Mouse (Mus musculus) CH12.LX (cell line): ENCODE data around the gene Srbd1. TPM values are rescaled to one million over a fixed set of nuclear protein-coding genes. Genes with fewer than 3 reads are reported as not detected.

Source experiments
- DNase-seq: peaks from one replicate; pipeline ENCODE4 v3.0.0-alpha.2; 2013; ENCODE audit errors: extremely low read depth
- H3K27ac ChIP-seq: 2 replicates; pipeline ENCODE4 v1.5.1; 2012; ENCODE audit warnings: low read depth, mild to moderate bottlenecking, control low read depth, moderate library complexity; ENCODE audit not compliant: insufficient read depth
- H3K27me3 ChIP-seq: replicated peaks from 2 replicates; pipeline ENCODE3; 2012; ENCODE audit warnings: inconsistent platforms
- H3K36me3 ChIP-seq, 2 experiments: replicated peaks in 1 of 2; 2 replicates each; pipeline versions ENCODE3 to v1.6.1; 2012; ENCODE audit warnings: inconsistent platforms in 1 of 2, low read length in 1 of 2, mild to moderate bottlenecking in 1 of 2, mixed read lengths in 1 of 2, moderate library complexity in 1 of 2; ENCODE audit not compliant: control insufficient read depth in 1 of 2, insufficient read depth in 1 of 2
- H3K4me1 ChIP-seq, 2 experiments: 2 replicates each; pipeline ENCODE4 v1.6.1; 2012; ENCODE audit warnings: inconsistent platforms in 1 of 2, moderate library complexity in 1 of 2; ENCODE audit not compliant: insufficient read depth in 2 of 2, control insufficient read depth in 1 of 2
- H3K4me2 ChIP-seq: 2 replicates; pipeline ENCODE4 v1.6.1; 2012; ENCODE audit warnings: low read depth, mild to moderate bottlenecking, control low read depth; ENCODE audit not compliant: poor library complexity, insufficient read depth, severe bottlenecking
- H3K4me3 ChIP-seq, 3 experiments: fragments of 150-350 bp in 1 of 3; sonication (generic) in 1 of 3; replicated peaks in 1 of 3; 2 replicates each; pipeline versions ENCODE3 to v1.5.1; 2011 to 2012; ENCODE audit warnings: low read depth in 2 of 3, low read length in 2 of 3, mild to moderate bottlenecking in 2 of 3, moderate library complexity in 2 of 3, control low read depth in 1 of 3, improper control_type of control experiment in 1 of 3, inconsistent platforms in 1 of 3, mixed read lengths in 1 of 3; ENCODE audit not compliant: poor library complexity in 1 of 3
- H3K79me2 ChIP-seq: replicated peaks from 2 replicates; pipeline ENCODE4 v1.6.1; 2012; ENCODE audit warnings: mild to moderate bottlenecking, moderate library complexity; ENCODE audit not compliant: control insufficient read depth, poor library complexity, insufficient read depth, severe bottlenecking; ENCODE audit errors: extremely low read depth
- H3K9ac ChIP-seq: 2 replicates; pipeline ENCODE4 v1.6.1; 2012; ENCODE audit warnings: low read depth, mild to moderate bottlenecking, control low read depth, moderate library complexity; ENCODE audit not compliant: insufficient read depth
- H3K9me3 ChIP-seq: replicated peaks from 2 replicates; pipeline ENCODE3; 2012; ENCODE audit warnings: low read length, inconsistent platforms, mixed read lengths
- CTCF ChIP-seq, 2 experiments: IDR thresholded peaks in 1 of 2; conservative IDR thresholded peaks in 1 of 2; 2 replicates each; pipeline ENCODE4 v1.5.1; 2011 to 2012; ENCODE audit warnings: low read depth in 2 of 2, low read length in 2 of 2, improper control_type of control experiment in 1 of 2, inconsistent platforms in 1 of 2, mild to moderate bottlenecking in 1 of 2, moderate library complexity in 1 of 2
- JUND ChIP-seq: conservative IDR thresholded peaks from 2 replicates; pipeline ENCODE4 v1.6.1; 2011; ENCODE audit warnings: low read depth, low read length, improper control_type of control experiment
- KAT2A ChIP-seq: IDR thresholded peaks from 2 replicates; pipeline ENCODE4 v1.6.1; 2012; ENCODE audit warnings: low read length, improper control_type of control experiment, inconsistent platforms; ENCODE audit not compliant: insufficient replicate concordance
- POLR2A ChIP-seq: IDR thresholded peaks from 2 replicates; pipeline ENCODE4 v1.6.1; 2011; ENCODE audit warnings: low read depth, mild to moderate bottlenecking, improper control_type of control experiment, low read length
- POLR2AphosphoS2 ChIP-seq: IDR thresholded peaks from 2 replicates; pipeline ENCODE4 v1.6.1; 2011; ENCODE audit warnings: low read depth, low read length, improper control_type of control experiment
- TBP ChIP-seq: conservative IDR thresholded peaks from 2 replicates; pipeline ENCODE4 v1.6.1; 2011; ENCODE audit warnings: low read depth, low read length, improper control_type of control experiment
- UBTF ChIP-seq: IDR thresholded peaks from 2 replicates; pipeline ENCODE4 v1.6.1; 2012; ENCODE audit warnings: low read depth, mild to moderate bottlenecking, inconsistent platforms, low read length, improper control_type of control experiment, moderate library complexity
- USF2 ChIP-seq: conservative IDR thresholded peaks from 2 replicates; pipeline ENCODE4 v1.6.1; 2011; ENCODE audit warnings: low read depth, low read length, improper control_type of control experiment
- ZC3H11A ChIP-seq: IDR thresholded peaks from 2 replicates; pipeline ENCODE4 v1.6.1; 2012; ENCODE audit warnings: low read depth, mild to moderate bottlenecking, inconsistent platforms, low read length, improper control_type of control experiment
- ZNF384 ChIP-seq: IDR thresholded peaks from 2 replicates; pipeline ENCODE4 v1.6.1; 2012; ENCODE audit warnings: low read depth, low read length, improper control_type of control experiment, inconsistent platforms
- dilution Hi-C: fragments of 300-500 bp; cut with MboI; formaldehyde crosslinking; loops from 2 replicates; pipeline ENCODE4 v1.14.3; 2020; ENCODE audit warnings: low sequenced_read_pairs; ENCODE audit not compliant: extremely low pct_unique_long_range_greater_than_20kb, extremely low pct_ligation_motif_present
- in situ Hi-C: fragments of 300-500 bp; cut with MboI; formaldehyde crosslinking; loops from 3 replicates; pipeline ENCODE4 v1.14.3; 2019; ENCODE audit warnings: low sequenced_read_pairs, low pct_ligation_motif_present, low pct_unique_long_range_greater_than_20kb, mixed read lengths
- polyA plus RNA-seq: library from polyadenylated mRNA; unstranded; fragments of >175 nt; gene quantifications from 2 replicates; pipeline ENCODE4 v1.2.1, GENCODE M21; 2012; ENCODE audit warnings: low read depth; ENCODE audit not compliant: insufficient read length
- total RNA-seq, 2 experiments: library from RNA; depleted of rRNA; stranded (reverse); fragments of 300-350 nt in 1 of 2; fragments of >200 nt in 1 of 2; gene quantifications; 2 replicates each; pipeline ENCODE4 v1.2.3; 2012 to 2014

Srbd1 gene
- total and polyA plus RNA-seq, 3 experiments: 21.5 to 34.5 (median 24.8) TPM

GRCm38 (mm10) chr17:85935268-85935667 lies 209.7 kb downstream of the Srbd1 start:
- H3K4me1 ChIP-seq: peaks cover 7 to 23% of the 10 kb centered on the region in 2 experiments
- in situ Hi-C loops (no loop called here), dilution Hi-C loops (no loop called here)
- DNase-seq: no peak
- no peaks in the 10 kb centered on the region for H3K79me2 ChIP-seq
- no peaks in the 10 kb centered on the region for H3K36me3 ChIP-seq
- no peak overlapping the region for H3K4me3 ChIP-seq
- TF ChIP-seq TBP: no peak
- no peak for TF ChIP-seq CTCF (conservative IDR thresholded peaks at IDR 0.05 in 1 of 2, IDR thresholded peaks at IDR 0.05 in 1 of 2; ENCODE audit: low read depth in 2 of 2, low read length in 2 of 2)
- no peak for TF ChIP-seq POLR2AphosphoS2
- TF ChIP-seq ZNF384: no peak
- TF ChIP-seq KAT2A: no peak
- no peak for TF ChIP-seq USF2
- TF ChIP-seq JUND: no peak
- no peak for TF ChIP-seq UBTF
- TF ChIP-seq POLR2A: no peak
- TF ChIP-seq ZC3H11A: no peak
- no peaks in the 10 kb centered on the region for H3K27me3 ChIP-seq
- no peak overlapping the region for H3K4me2 ChIP-seq
- no peak overlapping the region for H3K27ac ChIP-seq
- peaks cover 8% of the 10 kb centered on the region for H3K9me3 ChIP-seq
- no peak overlapping the region for H3K9ac ChIP-seq

Other genes starting within 250 kb of the Srbd1 start
- gene Prkce, start 22.6 kb upstream of the Srbd1 start, total RNA-seq (2012; rRNA removed): 10.2 and 11.4 TPM in 2 replicates
- gene Prkce, start 22.6 kb upstream of the Srbd1 start, total RNA-seq (2014; rRNA removed): 4.0 and 4.1 TPM in 2 replicates
- gene Prkce, start 22.6 kb upstream of the Srbd1 start, polyA plus RNA-seq: 10.7 and 13.2 TPM in 2 replicates